Mouse (Mus musculus) kidney, adult 11 months (tissue): ENCODE data around the gene Cux1.
A peak's percentile ranks its signal among the peaks of the same experiment; 100 is the strongest.

ENCODE experiments used
- DNase-seq: peaks from one replicate; pipeline ENCODE4 v3.0.0; 2022

Gene Cux1

DNA sequence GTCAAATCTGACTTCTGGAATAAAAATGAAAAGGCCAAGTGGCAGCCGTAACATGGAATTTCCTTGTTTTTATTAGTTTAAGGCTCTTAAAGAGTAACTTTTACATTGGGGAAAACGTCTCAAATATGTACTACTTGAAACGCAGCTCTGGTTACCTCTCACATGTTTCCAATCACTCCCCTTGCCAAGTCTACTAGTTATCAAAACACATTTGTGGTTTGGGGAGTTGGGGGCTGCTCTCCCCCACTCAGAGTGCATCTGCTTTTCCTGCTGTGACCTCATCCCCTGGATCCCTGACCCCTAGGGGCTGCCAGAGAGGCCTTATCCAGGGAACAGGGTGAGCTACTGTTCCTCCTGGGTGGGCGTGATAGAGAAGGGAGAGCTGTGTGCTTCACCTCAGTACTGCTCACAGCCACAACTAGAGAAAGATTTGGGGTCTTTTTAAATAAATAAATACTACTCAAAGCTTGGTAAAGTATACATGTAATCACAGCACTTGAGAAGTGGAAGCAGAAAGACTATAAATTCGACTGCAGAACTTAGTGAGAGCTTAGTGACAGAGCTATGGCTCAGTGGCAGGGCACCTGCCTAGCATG lies 64.7 kb downstream of the Cux1 start:
- no peak for DNase-seq

DNA sequence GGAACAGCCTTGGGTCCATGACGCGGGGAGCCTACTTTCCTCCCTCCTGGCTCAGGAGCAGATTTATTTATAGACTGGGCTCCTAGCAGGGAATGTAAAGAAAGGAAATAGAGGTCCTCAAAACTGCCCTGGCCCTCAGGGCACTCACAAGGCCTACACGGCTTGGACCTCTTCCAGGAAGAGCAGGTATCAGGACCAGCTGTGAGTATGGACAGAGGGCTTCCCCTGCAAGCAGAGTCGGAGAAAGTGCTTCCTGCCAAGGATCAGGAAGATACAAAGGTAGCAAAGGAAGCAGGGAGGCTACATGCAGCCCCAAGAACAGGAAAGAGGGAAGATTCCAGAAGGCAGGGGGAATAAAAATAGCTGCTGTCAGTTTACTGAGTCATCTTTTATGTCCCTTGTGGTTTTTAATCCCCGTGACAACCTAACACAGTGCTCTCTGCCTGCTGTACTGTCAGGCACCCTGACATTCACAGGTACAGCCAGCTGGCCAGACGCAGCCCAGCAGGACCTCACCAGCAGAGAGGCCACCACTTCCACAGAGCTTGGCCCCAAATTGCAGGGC lies 66.9 kb downstream of the Cux1 start:
- DNase-seq, result no peak

DNA sequence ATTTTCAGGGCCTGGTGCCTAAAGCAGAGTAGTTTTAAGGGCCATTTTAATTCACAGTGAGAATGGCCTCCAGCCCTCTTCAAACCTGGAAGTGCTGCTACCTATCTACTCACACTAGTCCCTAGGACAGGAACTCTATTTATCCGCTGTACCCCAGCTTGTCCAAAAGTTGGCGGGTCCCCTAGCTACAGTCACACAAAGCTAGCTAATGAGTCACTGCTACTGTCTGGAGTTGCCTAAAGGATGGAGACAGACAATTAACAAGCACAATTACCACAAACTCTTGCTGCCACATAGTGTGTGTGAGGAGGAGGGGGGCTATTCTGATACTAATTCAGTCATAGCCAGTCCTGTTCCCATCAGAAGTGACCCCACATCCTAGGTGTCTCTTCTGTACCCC lies 68.0 kb downstream of the Cux1 start:
- DNase-seq, result no peak

DNA sequence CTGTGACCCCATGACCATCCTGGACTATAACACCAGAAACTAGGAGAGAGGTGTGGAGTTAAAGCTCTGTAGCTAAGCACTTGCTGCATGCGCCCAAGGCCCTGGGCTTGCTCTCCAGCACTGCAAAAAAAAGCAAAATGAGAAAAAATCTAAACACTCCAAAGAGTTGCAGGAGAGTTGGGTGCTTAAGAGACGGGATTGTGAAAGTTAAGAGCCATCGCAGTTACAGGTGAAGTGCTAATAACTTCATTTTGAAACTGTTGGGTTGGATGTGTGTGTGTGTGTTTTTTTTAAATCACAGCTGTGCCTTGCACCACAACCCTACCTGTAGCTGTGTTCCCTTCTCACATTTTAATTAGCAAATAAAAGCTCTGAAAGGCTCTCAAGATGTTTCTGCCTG lies 68.5 kb downstream of the Cux1 start:
- DNase-seq, result no peak

DNA sequence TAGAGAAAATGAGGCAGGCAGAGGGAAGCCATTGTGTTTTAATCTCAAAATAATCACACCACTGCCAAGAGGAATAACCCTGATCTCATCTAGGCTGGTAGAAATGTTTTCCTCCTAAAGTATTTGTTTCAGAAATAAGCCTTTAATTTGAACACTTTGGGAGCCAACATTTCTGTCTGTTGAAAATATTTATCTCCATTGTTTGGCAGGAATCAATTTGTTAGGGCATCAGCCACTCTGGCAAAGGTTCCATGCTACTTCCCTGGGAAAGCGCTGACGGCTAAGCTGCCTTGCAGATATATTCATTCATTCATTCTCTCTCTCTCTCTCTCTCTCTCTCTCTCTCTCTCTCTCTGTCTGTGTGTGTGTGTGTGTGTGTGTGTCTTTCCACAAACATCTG lies 70.0 kb downstream of the Cux1 start:
- DNase-seq, result no peak

DNA sequence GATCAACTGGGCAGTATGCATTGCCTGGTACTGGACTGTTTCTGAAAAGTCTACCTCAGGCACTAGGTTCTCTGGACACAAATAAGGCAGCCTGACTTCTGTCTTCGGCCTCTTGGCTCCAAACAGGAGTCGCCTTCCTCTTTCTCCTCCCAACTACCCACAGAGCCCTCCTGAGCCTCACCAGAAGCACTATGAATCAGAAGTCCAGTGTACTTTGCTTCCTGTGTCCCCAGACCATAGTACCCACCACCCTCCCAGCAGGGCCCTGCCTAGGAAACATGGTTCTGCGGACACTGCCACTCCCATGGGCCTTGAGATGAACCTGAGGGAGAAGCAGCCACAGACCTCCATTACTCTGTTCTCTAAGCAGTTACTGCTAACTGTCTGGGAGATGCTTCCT lies 71.7 kb downstream of the Cux1 start:
- no peak for DNase-seq

DNA sequence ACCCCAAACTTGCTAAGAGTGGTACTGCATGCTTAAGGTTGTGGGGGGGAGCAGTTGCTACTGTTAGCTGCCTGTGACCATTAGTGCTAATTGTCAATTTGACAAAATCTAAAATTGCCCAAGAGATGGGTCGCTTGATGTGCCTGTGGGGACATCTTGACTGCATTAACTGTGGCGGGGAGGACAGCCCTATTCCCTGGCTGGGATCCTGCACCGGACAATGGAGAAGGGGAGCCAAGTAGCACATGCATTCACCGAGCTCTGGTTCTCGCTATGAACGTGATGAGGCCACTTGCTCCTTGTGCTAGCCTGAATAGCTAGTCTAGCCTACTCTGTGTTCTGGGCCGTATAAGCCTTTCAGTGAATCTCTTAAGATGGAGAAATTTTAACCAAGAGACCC lies 72.4 kb downstream of the Cux1 start:
- no peak for DNase-seq

DNA sequence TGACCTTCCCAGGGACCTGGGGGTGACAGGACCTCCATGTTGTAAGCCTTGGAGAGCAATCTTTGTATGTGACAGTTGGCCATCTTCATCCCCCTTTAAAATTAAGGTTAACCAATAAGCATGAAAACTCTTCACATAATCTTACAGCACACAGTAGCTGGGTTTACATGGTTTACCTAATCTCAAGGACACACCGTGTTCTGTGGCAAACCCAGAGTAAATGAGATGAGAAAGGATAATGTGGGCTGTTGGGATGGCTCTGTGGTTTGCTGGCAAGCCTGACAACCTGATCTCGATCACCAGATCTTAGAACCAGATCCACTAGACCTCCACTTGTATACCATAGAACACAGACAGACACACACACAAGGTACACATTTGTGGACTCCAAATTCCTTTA lies 73.0 kb downstream of the Cux1 start:
- no peak for DNase-seq

DNA sequence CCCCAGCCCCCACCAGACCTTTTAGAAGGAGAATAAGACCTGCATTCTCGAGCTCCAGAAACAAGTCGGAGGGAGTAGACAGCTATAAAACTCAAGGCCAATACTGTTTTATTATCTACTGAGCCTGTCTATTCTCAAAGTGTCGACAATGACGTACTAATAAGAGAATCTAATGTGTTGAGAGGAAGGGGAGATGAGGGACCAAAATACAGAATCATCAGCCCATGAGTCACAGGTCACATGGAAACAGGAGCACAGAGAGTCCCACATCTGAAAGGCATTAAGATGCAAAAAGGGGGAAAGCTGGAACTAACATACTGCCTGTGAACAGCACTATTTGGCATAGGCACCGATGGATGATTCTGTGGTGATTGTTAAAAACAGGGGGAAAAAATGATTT lies 77.8 kb downstream of the Cux1 start:
- DNase-seq, result no peak

DNA sequence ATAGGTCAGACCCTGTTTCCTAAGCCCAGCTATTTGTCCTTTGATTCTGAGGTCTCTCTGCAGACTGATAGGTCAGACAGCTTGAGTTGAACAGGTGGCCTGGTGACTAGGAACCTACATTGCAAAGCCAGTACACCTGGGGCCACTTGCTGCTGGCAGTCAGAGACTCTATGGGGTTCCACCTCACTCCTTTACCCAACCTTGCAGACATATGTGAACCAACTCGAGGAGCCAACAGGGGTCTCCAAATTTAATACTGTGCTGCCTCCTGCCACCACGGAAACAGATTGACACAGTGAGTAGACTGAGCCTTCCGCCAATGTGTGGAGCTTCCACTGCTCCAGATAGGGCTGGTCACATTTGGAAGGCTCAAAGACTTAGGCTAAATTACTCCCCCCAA lies 78.6 kb downstream of the Cux1 start:
- DNase-seq, result no peak

DNA sequence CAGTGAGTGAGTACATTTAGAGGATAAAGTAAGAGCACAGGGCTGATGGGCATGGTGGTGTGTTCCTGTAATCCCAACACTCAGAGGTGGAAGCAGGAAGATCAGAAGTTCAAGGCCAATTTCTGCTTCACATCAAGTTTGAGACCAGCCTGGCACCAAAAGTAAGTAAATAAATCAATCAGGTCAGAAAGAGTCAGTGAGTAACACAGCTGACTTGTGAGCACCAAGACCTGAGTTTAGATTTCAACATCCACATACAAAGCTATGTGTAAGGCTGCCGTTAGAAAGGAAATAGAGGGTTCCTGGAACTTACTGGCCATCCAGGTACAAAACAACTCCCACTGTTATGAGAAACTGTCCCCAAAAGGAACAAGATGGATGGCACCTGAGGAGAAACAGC lies 79.1 kb downstream of the Cux1 start:
- DNase-seq, result no peak

DNA sequence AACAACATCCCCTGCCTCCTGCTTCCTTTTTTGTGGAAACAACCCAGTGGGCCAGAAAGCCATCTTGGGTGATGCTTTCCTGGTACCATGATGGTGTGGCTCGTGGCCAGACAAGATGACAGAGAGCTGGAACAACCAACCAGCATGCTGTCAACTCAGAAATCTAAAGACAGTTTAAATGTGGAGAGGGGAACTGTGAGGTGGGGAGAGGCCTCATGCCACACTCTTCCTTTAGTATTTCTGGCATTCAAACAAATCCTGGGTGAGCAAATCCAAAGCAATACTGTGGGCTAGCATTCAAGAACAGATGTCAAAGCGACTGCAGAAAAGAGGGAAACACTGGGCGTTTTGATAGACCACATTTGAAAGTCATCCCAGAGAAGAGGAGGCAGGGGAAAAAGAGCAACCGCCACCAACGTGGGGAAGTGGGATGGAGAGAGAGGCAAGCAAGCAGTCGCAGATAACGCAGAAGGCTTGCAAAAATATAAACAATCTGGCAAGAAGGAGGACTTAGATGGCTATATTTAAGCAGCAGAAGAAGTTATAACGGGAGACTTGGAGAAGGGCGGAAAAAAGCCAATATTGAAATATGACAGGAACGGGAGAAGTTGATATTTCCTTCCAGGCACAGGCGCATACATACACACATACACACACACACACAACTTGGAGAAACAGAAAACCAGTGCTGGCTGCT lies 79.7 kb downstream of the Cux1 start:
- no peak for DNase-seq

DNA sequence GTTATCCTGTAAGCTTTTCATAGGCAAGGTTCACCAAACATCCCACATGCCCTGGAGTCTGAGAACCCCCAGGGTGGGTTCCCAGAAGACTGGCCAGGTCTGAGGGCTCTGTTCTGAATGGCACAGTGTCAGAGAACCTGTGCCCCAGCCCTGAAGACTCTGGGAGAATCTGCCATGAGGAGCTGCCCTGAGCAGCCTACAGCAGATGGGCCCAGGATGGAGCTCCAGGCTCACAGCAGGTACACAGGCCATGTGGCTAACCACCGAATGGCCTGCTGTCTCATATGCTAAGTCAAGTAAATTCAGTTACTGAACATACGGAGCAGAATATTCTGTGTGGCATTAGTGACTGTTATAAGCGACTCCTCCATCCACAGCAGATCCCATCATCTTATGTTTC lies 80.9 kb downstream of the Cux1 start:
- DNase-seq, result no peak

DNA sequence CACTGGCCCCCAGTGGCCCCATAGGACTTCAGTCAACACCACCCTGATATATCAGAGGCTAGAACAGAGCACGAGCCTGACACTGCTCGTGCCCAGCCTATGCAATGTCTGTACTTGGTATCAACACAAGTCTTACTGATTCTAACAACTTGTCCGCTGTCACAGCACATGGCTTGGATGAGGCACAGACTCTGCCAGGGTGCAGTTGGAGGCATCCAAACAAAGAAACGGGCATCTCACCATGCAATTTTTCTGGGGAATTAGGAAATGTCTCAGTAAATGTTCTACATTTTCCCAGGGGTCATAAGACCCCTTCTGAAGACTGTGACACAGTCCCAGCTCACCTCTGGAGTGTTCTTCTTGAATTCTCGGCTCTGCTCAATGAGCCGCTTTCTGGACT lies 81.9 kb downstream of the Cux1 start:
- DNase-seq, result no peak

DNA sequence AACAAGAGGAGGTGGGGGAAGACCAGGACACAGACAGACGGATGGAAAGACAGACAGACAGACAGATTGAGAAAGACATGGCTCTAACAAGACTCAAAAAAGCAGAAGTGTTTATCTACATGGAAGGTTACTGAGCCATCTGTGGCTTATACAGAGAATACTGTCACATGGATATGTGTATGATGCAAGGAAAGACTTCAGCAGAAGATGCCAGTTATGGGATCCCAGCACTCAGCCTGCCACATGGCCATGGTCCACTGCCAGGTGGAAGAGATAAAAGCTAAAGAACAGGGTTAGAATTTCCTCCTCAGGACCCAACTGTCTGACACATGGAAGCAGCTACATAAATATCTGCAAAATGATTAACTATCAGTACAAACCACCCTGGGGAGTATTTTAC lies 84.9 kb downstream of the Cux1 start:
- DNase-seq, result no peak

DNA sequence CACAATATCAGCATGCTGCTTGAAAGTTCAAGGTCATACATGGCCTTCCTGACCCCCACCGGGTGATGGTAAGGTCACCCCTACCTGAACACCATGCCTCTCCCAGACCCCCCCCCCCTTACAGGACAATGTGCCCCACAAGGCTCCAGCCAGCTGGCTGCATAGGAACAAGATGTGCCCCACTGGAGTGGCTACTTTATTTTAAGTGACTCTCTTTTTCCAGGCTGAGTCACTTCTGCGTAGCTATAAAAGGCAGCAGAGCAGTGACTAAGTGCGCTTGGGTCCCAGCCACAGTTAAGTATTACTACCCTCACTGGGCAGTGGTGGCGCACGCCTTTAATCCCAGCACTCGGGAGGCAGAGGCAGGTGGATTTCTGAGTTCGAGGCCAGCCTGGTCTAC lies 86.7 kb downstream of the Cux1 start:
- DNase-seq, result no peak

DNA sequence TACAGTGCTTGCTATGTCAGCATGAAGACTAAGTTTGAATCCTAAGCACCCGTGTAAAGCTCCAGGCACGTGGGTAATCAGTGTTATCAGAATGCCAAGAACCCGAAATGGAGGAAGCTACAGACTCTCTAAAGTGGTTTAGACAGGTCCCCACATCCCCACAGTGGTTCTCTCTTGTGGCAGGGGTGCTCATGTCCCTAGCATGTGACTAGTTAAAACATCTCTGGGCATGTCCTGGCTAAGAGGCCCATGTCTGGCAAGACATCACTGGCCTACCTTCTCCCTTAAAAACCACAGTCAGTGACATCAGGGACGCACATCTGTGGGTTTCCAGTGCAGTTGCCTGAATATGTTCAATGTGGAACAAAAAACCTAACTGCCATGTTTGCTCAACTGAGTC lies 87.5 kb downstream of the Cux1 start:
- no peak for DNase-seq

DNA sequence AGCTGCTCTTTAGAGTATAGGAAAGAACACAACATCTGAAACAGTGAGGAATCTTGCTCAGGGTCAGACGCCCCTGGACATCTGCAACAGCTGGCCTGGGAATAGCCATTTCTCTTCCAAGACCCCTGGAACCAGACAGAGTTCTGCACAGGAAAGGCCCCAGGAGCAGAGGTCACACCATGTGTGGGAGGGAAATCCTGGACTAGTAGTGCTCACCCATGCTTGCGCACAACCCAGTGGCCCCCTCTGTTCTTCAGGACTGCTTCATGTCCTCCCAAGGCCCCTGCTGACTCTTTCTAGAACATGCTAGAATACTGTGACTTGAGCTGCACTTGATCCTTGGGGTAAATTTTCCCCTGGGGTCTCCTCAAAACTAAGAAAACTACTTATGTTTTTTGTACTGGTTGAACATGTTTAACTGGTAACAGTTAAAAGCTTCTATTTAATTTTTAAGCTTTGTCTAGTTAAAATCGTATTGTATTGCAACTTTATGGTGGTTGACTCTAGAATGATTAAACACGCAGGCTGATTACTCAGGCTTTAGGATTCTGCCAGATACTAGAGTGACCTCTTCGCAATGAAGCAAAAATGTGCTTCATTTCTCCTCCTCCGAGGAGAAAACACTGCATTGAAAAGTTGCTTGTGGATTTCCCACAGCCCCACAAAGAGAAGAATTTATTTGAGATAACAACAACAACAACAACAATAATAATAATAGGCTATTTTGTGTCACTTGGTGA lies 88.1 kb downstream of the Cux1 start:
- DNase-seq, result no peak

DNA sequence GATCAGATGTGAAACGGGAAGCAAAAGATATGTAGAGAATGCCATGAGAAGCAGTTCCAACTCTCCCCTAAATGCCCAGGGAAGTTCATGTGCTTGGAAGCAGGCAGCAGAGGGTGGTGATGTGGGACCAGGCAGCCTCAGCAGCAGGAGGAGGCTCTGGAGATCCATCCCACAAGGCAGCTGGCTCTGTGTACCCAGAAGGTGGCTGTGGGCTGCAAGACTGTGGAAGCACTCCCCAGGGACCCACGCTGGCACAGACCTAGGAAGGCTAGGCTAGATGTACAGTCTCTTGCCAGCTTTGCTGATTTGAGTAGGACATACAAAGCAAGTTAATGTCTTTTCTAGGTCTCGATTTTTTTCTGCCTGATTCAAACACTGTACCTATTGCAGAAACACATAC lies 91.0 kb downstream of the Cux1 start:
- DNase-seq, result no peak

DNA sequence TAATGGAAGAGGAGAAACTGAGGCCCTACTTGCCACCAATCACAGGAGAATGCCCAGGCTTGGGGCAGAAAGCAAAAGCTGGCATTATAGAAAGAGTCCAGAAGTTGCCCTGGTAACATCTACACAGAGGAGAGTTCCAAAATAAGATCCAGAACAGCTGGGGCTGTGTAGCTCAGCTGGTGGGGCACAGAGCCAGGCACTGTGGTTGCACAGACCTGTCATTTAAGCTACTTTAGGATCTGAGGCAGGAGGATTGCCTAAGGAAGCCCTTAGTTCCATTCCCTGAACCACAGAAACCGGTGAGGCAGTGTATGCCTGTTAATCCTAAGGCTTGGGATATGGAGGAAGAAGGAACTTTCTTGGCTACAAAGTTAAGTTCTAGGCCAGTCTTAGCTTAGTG lies 92.1 kb downstream of the Cux1 start:
- no peak for DNase-seq

DNA sequence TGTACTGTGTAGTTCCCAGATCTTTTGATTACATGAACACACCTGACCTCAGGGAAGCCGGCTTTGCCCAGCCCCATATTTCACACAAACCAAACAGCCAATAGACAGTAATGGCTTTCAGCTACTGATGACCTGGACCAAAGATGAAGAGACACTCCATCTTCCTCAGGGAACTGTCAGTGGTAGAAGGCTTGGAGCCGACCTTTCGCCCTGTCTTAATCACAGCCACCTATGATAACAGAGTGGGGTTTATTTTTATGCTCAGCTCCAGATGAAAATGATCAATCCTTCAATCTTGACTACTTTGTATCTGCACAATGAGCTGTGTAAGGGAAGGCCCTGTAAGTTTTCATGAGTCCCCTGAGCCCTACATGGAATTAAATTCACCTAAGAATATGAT lies 93.2 kb downstream of the Cux1 start:
- DNase-seq, result no peak

DNA sequence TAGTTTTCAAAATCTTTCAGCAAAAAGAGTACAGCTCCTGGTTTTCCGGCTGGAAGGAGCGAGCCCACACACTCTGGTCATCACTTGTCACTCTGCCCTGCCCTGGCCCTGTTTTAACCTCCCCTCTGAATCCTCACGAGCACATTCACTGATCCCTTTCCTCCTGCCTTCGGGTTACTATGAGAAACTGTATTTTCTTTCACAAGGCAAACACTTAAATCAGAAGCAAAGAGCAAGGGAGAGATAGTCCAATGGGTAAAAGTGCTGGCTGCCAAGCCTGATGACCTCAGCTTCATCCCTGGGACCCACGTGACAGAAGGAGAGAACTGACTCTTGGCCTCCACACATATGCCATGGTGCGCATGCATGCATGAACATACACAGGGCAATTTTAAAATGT lies 94.0 kb downstream of the Cux1 start:
- DNase-seq, result peak; percentile 76

DNA sequence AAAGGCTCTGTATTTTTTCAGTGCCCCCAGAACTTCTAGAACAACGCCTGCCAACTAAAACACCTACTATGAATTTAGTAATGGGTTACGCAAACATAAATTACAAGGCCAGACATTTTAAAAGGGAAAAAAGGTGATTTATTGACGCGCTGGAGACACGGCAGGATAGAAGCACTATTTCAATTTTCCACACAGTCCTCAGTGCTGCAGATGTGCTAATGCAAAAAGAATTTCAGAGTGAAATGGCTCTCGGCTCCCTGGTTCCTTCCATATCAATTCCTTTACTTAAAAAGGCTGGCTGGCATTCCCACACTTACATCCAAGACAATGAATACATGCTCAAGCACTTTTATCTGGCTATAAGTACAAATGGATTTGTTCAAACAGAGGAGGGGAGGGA lies 94.4 kb downstream of the Cux1 start:
- DNase-seq, result no peak

DNA sequence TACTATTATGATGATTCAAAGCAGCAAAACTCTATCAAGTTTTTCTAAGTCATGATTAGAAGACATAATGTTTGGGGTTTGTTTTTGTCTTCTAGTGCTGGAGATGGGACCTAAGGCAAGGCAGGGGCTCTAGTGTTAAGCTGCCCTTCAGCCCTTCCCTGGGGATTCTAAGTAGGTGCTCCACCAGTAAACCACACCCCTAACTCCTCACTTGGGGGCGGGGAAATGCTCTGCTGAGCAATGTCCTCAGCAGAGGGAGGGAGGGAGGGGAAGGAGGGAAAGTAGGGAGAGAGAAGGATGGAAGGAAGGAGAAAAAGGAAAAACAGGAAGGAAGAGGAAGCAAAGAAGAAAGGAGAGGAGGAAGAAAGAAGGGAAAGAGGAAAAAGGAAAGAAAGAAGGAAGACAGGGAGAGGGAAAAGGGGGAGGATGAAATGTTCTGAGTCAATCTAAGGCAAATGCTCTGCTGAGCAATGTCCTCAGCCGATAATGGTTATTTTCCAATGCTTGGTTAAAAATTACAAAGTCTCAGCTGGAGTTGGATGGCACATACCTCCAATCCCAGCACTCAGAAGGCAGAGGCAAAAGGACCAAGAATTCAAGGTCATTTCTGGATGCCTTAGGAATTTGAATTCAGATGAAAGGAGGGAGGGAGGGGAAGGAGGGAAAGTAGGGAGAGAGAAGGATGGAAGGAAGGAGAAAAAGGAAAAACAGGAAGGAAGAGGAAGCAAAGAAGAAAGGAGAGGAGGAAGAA lies 96.1 kb downstream of the Cux1 start:
- DNase-seq, result peak; percentile 57
